Mouse (Mus musculus) thymus, postnatal 4 days (tissue): Measurements from ENCODE around the gene Itch.
"Not testable (repeated sequence)": the region's sequence is repeated elsewhere in the genome, so short reads cannot be mapped to it uniquely, and the experiment has no call there.

Source experiments
- DNase-seq: peaks from one replicate; pipeline ENCODE4 v3.0.0; 2021

Gene Itch

GRCm38 (mm10) chr2:155149296-155149695 lies 16.0 kb downstream of the Itch start:
- DNase-seq: not testable (repeated sequence)

- peak; percentile 34 for DNase-seq
These were observed 74.1 kb downstream of the Itch start for GRCm38 (mm10) chr2:155207419-155207818.

DNA sequence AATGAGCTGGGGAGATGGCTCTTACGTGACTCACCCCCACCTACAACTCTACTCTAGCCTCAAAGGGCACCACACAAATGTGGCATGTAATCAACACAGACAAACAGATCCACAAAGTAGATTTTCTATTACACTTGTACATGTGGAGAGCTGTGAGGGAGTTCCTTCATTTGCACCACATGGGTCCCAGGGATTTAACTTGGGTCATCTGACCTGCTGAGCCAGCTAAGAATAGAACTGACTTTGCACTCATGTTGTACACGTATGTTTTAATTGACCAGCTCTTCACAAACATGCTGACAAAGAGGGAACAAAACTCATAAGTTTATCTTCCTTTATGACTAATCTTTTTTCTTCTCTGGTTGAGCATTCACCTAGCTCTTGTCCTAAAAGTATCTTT lies 89.8 kb downstream of the Itch start:
- DNase-seq: no peak

DNA sequence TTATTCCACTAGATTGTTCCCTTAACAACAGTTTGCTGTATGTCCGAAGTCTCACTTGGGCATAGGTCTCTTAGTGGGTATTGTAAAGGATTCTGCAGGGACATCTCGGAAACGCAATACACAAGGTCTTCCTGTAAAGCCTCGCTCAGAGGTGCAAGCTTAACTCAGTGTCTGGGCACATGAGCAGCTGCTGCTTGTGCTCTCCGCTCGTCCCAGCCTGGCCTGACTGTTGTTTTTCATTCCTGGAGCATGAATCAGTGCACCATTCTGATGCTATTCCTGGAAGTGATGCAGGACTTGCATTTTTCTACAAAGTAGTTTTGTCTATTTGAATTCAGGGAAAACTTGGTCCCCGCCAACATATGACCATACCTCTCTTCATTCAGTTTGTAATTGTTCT lies 91.4 kb downstream of the Itch start:
- DNase-seq: no peak

- no peak for DNase-seq
These were observed 102.5 kb downstream of the Itch start for GRCm38 (mm10) chr2:155235746-155236361.

GRCm38 (mm10) chr2:155236362-155236992 lies 103.2 kb downstream of the Itch start, which contains the start of gene Dynlrb1:
Dynlrb1 (plus strand) TSS chr2:155236533.
- peak; percentile 99 for DNase-seq

DNA sequence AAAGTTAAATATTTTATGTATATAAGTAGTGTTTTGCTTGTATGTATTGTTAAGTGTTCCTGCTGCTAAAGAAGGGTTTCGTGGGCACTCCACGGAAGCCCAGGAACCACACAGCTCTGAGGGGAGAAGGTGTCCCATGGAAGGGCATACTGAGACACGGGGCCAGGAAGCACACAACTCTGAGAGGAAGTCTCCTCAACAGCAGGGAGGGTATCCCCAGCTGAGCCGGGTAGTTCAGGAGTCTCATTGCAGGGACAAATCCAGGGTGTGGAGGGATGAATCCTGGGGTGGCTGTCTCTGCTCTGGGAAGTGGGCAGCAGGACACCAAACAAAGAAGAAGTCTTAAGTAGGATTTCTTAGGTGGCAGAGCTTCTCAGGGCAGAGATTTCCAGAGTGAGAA lies 104.0 kb downstream of the Itch start:
- DNase-seq: peak; percentile 18

DNA sequence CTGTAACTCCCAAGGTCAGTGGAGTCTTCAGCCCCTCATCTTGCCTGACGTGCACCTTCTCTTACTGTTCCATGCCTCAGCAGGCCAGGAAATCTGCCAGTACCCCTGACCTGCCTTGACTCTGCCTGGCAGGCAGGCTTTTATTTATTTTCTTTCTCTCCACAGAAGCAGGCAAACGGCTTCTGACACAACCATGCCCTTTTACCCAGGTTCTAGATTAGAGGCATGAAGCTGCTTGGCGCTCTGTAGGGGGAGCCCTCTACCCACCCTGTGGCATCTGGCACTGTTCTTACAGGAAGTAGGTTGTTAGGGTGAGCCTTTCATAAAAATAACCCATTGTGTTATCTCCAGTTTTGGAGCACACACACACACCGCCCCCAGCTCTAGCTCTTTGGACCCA lies 107.6 kb downstream of the Itch start:
- peak; percentile 66 for DNase-seq

- no peak for DNase-seq
These were observed 109.1 kb downstream of the Itch start for GRCm38 (mm10) chr2:155242296-155242855.

DNA sequence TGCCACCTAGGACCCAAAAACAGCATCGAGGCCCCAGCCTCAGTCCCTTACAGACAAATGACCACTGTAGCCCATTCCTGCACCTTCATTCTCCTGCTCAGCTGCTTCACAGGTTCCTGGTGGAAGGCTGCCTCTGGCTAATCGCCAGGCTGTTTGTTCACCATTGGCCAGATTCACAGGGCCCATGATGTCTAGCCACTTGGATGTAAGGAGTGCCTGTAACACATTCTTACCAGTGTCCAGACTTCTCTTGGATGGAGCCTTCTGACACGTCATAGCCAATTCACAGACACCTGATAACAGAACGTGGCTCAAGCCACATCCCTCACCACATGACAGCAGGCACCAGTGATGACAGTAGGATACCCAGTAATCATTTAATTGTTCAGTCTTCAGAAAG lies 112.9 kb downstream of the Itch start:
- DNase-seq: no peak

GRCm38 (mm10) chr2:155248206-155248605 lies 114.9 kb downstream of the Itch start:
- DNase-seq: no peak

DNA sequence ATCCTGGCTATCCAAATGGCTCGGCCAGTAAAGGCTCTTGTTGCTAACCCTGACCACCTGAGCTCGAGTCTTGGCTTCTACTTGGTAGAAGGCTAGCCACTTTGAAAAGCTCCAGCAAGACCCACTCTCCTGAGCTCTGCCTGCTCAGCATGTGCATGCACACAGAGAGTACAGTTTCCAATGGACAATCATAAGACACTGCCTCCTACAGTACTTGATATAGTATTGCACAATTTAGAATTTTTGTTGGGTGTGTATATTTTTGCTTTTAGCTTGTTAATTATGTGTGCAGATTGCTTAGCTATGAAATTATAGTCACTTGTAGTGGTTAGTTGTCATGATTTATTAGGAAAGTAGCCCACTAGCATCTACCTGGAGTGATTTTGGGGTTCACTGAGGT lies 115.4 kb downstream of the Itch start:
- DNase-seq: no peak

- DNase-seq: no peak
These were observed 116.3 kb downstream of the Itch start for GRCm38 (mm10) chr2:155249588-155249987.

DNA sequence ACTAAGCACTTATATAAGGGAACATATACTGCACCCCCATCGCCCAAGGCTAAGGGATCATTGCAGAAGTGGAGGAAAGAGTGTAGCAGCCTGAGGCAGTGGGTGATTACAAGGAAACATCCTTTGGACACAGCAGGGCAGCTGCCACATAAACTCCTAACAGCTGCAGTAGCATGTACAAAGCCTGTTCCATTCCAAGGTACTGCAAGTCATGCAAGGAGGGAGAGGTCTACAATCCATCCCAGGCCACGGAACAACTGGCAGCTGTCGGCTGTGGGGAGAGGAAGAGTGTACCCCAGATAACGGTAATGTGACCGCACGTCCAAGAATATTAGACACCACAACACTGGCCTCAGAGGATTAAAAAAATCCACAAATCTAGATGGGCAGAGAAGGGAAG lies 132.2 kb downstream of the Itch start:
- no peak for DNase-seq

DNA sequence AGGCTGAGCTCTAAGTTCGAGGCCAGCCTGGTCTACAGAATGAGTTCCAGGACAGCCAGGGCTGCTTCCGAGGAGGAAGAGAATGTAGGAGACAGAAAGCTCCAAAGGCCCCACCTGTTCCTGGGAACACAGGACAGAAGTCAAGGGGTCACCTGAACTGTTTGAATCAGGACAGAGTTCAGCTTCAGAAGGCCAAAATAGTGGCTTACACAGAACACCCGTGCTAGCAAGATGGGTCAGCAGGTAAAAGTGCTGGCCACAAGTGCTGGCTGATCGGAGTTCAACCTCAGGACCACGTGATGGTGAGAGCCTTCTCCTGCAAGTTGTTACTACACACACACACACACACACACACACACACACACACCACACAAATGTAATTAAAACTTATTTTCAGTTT lies 133.6 kb downstream of the Itch start:
- no peak for DNase-seq

DNA sequence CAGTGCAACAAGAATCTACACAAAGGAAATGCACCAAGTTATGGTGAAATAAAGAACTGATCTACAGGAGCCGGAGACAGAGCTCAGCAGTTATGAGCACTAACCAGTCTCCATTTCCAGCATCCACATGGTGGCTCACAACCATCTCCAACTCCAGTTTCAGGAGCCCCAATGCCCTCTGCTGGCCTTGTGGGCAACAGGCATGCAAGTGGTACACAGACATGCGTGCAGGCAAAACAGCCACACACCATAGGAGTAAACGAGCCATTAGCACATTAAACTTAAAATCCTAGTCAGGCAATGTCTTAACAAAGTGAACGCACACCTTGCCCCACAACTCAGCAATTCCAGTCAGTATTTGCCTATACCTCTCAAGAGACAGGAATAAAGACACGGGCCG lies 138.6 kb downstream of the Itch start:
- peak; percentile 63 for DNase-seq

DNA sequence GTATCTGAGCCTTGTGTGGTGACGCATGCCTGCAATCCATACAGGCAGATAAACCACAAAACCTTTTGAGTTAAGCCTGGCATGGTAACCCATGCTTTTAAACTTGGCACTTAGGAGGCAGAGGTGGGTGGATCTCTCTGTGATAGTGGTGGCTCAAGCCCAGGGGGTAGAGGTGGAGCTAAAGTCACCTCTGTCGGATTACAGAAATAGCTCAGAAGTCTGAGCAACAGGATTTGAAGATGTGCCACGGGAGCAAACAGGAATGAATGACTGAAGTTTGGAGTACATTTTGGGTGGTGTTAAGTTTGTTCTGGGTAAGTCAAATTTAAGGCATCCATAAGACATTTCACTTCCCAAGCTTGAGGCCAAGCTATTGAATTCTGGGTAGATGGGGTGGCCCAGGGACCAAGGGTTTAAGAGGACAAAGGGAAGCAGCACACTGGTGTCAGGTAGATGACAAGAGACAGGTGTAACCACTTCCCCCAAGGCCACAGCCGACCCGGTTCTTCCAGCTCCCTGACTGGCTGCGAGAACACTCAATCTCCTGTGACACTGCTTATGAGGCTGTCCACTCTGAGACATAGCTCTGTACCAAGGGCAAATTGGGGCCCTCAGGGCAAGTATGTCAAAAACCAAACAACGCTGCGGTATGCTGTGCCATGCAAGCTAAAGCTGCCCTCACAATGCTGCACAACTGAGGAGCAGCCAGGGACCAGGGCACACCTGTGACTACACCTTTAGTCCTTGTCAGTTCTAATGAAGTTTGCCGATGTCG lies 139.3 kb downstream of the Itch start:
- no peak for DNase-seq

DNA sequence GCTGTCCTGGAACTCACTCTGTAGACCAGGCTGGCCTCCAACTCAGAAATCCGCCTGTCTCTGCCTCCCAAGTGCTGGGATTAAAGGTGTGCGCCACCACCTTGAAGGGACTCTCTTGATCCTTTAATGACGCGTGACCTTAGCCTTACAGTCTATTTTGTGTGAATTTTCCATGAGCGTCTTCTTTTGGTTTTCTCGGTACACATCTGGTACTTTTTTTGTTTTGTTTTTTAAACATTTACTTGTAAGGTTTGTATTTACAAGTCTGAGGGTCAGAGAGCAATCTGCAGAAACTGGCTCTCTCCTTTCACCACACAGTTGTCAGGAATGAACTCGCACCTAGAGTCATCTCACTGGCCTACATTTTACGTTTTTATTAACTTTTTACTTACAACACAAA lies 140.3 kb downstream of the Itch start:
- no peak for DNase-seq

DNA sequence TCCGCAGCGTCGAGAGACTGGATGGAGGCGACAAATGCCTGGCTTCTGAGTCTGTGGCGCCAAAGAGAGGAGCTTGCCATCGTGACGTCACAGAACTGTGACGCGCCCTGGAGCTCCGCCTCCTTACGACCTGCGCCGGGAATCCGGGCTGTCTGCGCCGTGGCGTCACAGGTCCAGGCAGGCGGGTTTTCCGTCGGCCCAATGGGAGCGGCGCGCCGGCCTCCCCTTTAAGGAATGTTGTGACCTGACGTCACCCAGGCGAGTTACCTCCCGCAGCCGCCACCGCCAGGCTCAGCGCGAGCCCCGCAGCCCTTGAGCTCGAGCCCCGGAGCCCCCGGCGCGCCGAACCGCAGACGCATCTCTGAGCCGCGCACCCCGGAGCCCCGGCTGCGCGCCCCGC lies 142.9 kb downstream of the Itch start, which contains the start of gene Map1lc3a:
Gene Map1lc3a (plus strand): TSS at position 103 of the 400 bp plus-strand sequence.
- peak; percentile 96 for DNase-seq
